17 mouse cellular contexts compared by ENCODE assay signal in the genomic region with DNA sequence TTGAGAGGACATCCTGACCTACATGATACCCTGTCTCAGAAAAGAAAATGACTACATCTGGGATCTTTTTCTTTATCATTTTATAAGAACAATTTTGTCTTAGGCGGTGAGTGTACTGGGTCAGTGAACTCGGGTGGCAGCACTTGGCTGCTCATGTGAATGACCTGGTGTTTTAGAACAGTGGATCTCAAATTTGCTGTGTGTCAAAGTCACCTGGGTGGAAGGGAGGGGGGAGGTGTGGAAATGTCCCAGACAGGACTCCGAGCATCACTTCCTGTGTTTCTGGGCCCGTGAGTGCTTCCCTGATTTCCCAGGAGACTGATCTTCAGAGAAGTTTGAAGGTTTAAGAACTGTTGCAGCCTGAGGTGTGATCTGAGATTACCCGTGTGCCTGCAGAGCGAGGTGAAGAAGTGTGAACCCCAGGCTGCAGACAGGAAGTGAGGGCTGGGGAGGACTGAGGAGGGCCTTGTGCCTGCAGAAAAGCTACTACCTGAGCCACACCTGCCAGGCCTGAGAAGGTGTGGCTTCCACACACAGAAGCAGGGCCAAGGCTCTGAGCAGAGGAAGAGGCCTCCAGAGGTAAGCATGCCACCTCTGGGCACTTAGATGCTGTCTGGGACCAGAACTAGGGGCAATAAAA.
DNase-seq lines count a peak whose midpoint lies in the region; ATAC-seq and TF ChIP-seq lines count a peak whose summit lies in the region.
"Had no signal": no experiment of that assay in that cellular context is flagged by ENCODE, and none has a peak within 500 bp of the region (broad histone marks: within the 10 kb centered on the region; RNA-seq: fewer than 3 reads in every experiment).

No protein-coding gene starts in this region.

- H3K4me3 ChIP-seq in intestine, embryonic 15.5 days (replicated peaks), result no peak overlapping the region
- no peak overlapping the region for H3K4me3 ChIP-seq in intestine, postnatal 0 days (ENCODE audit: low read depth, low read length)
- H3K4me3 ChIP-seq in lung, postnatal 0 days (ENCODE audit: low read depth, low read length), result no peak overlapping the region
- no peak overlapping the region for H3K4me3 ChIP-seq in lung, adult 2 months (replicated peaks; ENCODE audit: extremely low read depth, low read depth, low read length)
- no peak overlapping the region for H3K4me3 ChIP-seq in stomach, postnatal 0 days (ENCODE audit: low read depth, low read length)
- H3K4me3 ChIP-seq: heart, embryonic 15.5 days; megakaryocyte, embryonic 14.5 days; neural tube, embryonic 13.5 days had no signal

- H3K27me3 ChIP-seq in intestine, embryonic 15.5 days (replicated peaks), result no peaks in the 10 kb centered on the region
- no peaks in the 10 kb centered on the region for H3K27me3 ChIP-seq in intestine, postnatal 0 days (replicated peaks; ENCODE audit: control insufficient read depth, insufficient read depth, low read length)
- H3K27me3 ChIP-seq in lung, postnatal 0 days (replicated peaks; ENCODE audit: insufficient read depth, low read length), result no peaks in the 10 kb centered on the region
- no peaks in the 10 kb centered on the region for H3K27me3 ChIP-seq in stomach, postnatal 0 days (ENCODE audit: control insufficient read depth, insufficient read depth, low read length)
- H3K27me3 ChIP-seq: heart, embryonic 15.5 days; neural tube, embryonic 13.5 days had no signal

- H3K36me3 ChIP-seq in intestine, embryonic 15.5 days, result no peaks in the 10 kb centered on the region
- H3K36me3 ChIP-seq in intestine, postnatal 0 days (ENCODE audit: control insufficient read depth, insufficient read depth), result no peaks in the 10 kb centered on the region
- H3K36me3 ChIP-seq in lung, postnatal 0 days (ENCODE audit: insufficient read depth, low read length), result no peaks in the 10 kb centered on the region
- H3K36me3 ChIP-seq in stomach, postnatal 0 days (ENCODE audit: control insufficient read depth, insufficient read depth, low read length), result no peaks in the 10 kb centered on the region
- H3K36me3 ChIP-seq: heart, embryonic 15.5 days; neural tube, embryonic 13.5 days had no signal

- TF ChIP-seq POLR2A in lung, adult 2 months (IDR thresholded peaks at IDR 0.05; ENCODE audit: borderline replicate concordance, extremely low read depth, low read depth, low read length), result no peak

- no peak overlapping the region for H3K9ac ChIP-seq in intestine, embryonic 15.5 days
- H3K9ac ChIP-seq in intestine, postnatal 0 days (ENCODE audit: low read depth, low read length), result no peak overlapping the region
- no peak overlapping the region for H3K9ac ChIP-seq in lung, postnatal 0 days (replicated peaks; ENCODE audit: low read depth)
- no peak overlapping the region; the same call in 1 of the 2 replicates for H3K9ac ChIP-seq in stomach, postnatal 0 days (ENCODE audit: low read length)
- H3K9ac ChIP-seq: heart, embryonic 15.5 days; neural tube, embryonic 13.5 days had no signal

- no peak overlapping the region for H3K27ac ChIP-seq in intestine, embryonic 15.5 days
- no peak overlapping the region for H3K27ac ChIP-seq in intestine, postnatal 0 days (ENCODE audit: low read depth, low read length)
- peak overlapping the region; percentile 55; the same call in 1 of the 2 replicates for H3K27ac ChIP-seq in lung, postnatal 0 days (ENCODE audit: low read length)
- peak overlapping the region; percentile 53 for H3K27ac ChIP-seq in stomach, postnatal 0 days (replicated peaks)
- H3K27ac ChIP-seq: heart, embryonic 15.5 days; neural tube, embryonic 13.5 days had no signal

- TF ChIP-seq CTCF in intestine, postnatal 0 days (IDR thresholded peaks at IDR 0.05; ENCODE audit: low read depth), result no peak
- no peak for TF ChIP-seq CTCF in lung, postnatal 0 days (IDR thresholded peaks at IDR 0.05)
- no peak for TF ChIP-seq CTCF in lung, adult 2 months (IDR thresholded peaks at IDR 0.05; ENCODE audit: insufficient read depth, low read length)
- no peak for TF ChIP-seq CTCF in stomach, postnatal 0 days (IDR thresholded peaks at IDR 0.05; ENCODE audit: low read depth)

- no peak for DNase-seq in lung, postnatal 0 days (ENCODE audit: low spot score)
- DNase-seq in lung, adult 2 months, result no peak
- peak; percentile 45 for DNase-seq in stomach, postnatal 0 days (ENCODE audit: low spot score)
- DNase-seq in urinary bladder, postnatal 10 days (ENCODE audit: low spot score), result no peak
- DNase-seq: adrenal gland, postnatal 36 days; cerebellum, adult 9-10 months; gastrocnemius, postnatal 25 days; layer of hippocampus, adult 9-11 months; right cerebral cortex, postnatal 14 days; thymus, adult 18-20 months had no signal

- no peak overlapping the region for H3K4me2 ChIP-seq in intestine, embryonic 15.5 days (replicated peaks)
- no peak overlapping the region for H3K4me2 ChIP-seq in intestine, postnatal 0 days (replicated peaks; ENCODE audit: low read depth)
- H3K4me2 ChIP-seq in lung, postnatal 0 days (replicated peaks; ENCODE audit: low read depth, low read length), result no peak overlapping the region
- H3K4me2 ChIP-seq in stomach, postnatal 0 days (replicated peaks; ENCODE audit: low read depth), result no peak overlapping the region
- H3K4me2 ChIP-seq: heart, embryonic 15.5 days; neural tube, embryonic 13.5 days had no signal

- TF ChIP-seq EP300 in lung, postnatal 0 days (IDR thresholded peaks at IDR 0.05), result no peak
- no peak for TF ChIP-seq EP300 in stomach, postnatal 0 days (optimal IDR thresholded peaks at IDR 0.05)

- 62% methylated on average over 6 of the region's 6 CpGs for WGBS in intestine, embryonic 15.5 days
- WGBS in intestine, postnatal 0 days, result 67% methylated on average over 6 of the region's 6 CpGs
- 47% methylated on average over 6 of the region's 6 CpGs for WGBS in lung, postnatal 0 days
- WGBS in lung, adult 2 months, result 63% methylated on average over 6 of the region's 6 CpGs
- 69% methylated on average over 6 of the region's 6 CpGs for WGBS in stomach, postnatal 0 days

- no peaks in the 10 kb centered on the region for H3K9me3 ChIP-seq in intestine, embryonic 15.5 days
- no peaks in the 10 kb centered on the region for H3K9me3 ChIP-seq in intestine, postnatal 0 days (ENCODE audit: control insufficient read depth)
- no peaks in the 10 kb centered on the region for H3K9me3 ChIP-seq in lung, postnatal 0 days (ENCODE audit: low read length)
- no peaks in the 10 kb centered on the region for H3K9me3 ChIP-seq in stomach, postnatal 0 days (ENCODE audit: control insufficient read depth, low read length)
- H3K9me3 ChIP-seq: heart, embryonic 15.5 days; neural tube, embryonic 13.5 days had no signal

- peaks cover 7% of the 10 kb centered on the region for H3K4me1 ChIP-seq in intestine, embryonic 15.5 days (replicated peaks)
- H3K4me1 ChIP-seq in intestine, postnatal 0 days (replicated peaks; ENCODE audit: control insufficient read depth, insufficient read depth, low read length), result peaks cover 8% of the 10 kb centered on the region; the same call in 1 of the 2 replicates
- peaks cover 15% of the 10 kb centered on the region for H3K4me1 ChIP-seq in lung, postnatal 0 days (ENCODE audit: insufficient read depth, low read depth, low read length)
- peaks cover 5% of the 10 kb centered on the region for H3K4me1 ChIP-seq in lung, adult 2 months (ENCODE audit: control insufficient read depth, insufficient read depth, low read length)
- peaks cover 3% of the 10 kb centered on the region for H3K4me1 ChIP-seq in stomach, postnatal 0 days (replicated peaks; ENCODE audit: control insufficient read depth, insufficient read depth)
- H3K4me1 ChIP-seq: neural tube, embryonic 13.5 days had no signal

- ATAC-seq in intestine, embryonic 15.5 days, result peak; percentile 68
- ATAC-seq in intestine, postnatal 0 days, result no peak
- peak; percentile 25; the same call in 1 of the 2 replicates for ATAC-seq in lung, postnatal 0 days
- peak; percentile 52 for ATAC-seq in megakaryocyte, adult 5-6 weeks (ENCODE audit: poor library complexity, severe bottlenecking)
- ATAC-seq in stomach, postnatal 0 days (ENCODE audit: low FRiP score, low TSS enrichment), result peak; percentile 66
- ATAC-seq: inflammation-experienced regulatory T-cells, adult 6 months had no signal

Comparison
In these comparisons a context has a peak if more than half of its experiments do, and no peak if none do; other contexts are left out.
1. H3K27ac ChIP-seq: peak in lung, postnatal 0 days (single experiment) and stomach, postnatal 0 days (single experiment); none in intestine, embryonic 15.5 days (single experiment) and intestine, postnatal 0 days (single experiment).